Mouse (Mus musculus) C2C12 (cell line): ENCODE results near the gene Sept1. TPM values are rescaled to one million over a fixed set of nuclear protein-coding genes. Genes with fewer than 3 reads are reported as not detected.

Experiments
- H3K27me3 ChIP-seq: one replicate; pipeline ENCODE4 v1.6.1; 2011; ENCODE audit not compliant: control insufficient read depth, insufficient read depth, insufficient read length
- H3K36me3 ChIP-seq: one replicate; pipeline ENCODE4 v1.6.1; 2011; ENCODE audit not compliant: control insufficient read depth, insufficient read depth
- H3K4me3 ChIP-seq: one replicate; pipeline ENCODE4 v1.5.1; 2011; ENCODE audit warnings: mild to moderate bottlenecking, control low read depth; ENCODE audit not compliant: poor library complexity, insufficient read depth, severe bottlenecking
- H3K79me2 ChIP-seq: one replicate; pipeline ENCODE4 v1.6.1; 2011; ENCODE audit not compliant: control insufficient read depth, insufficient read depth
- H3K79me3 ChIP-seq: one replicate; pipeline ENCODE4 v1.6.1; 2011; ENCODE audit warnings: low read depth, control low read depth
- H3ac ChIP-seq: one replicate; pipeline ENCODE3; 2011; ENCODE audit warnings: low read depth; ENCODE audit not compliant: control insufficient read depth, insufficient read length
- CEBPB ChIP-seq: IDR thresholded peaks from one replicate; pipeline ENCODE4 v1.6.1; 2011; ENCODE audit warnings: low read depth, mild to moderate bottlenecking, control low read depth, moderate library complexity
- CTCF ChIP-seq: IDR thresholded peaks from one replicate; pipeline ENCODE4 v1.5.1; 2011; ENCODE audit not compliant: control insufficient read depth, insufficient read depth, insufficient read length
- FOSL1 ChIP-seq: IDR thresholded peaks from one replicate; pipeline ENCODE4 v1.8.0; 2011; ENCODE audit warnings: mild to moderate bottlenecking, low read length; ENCODE audit not compliant: poor library complexity, insufficient read depth, severe bottlenecking
- MAX ChIP-seq: IDR thresholded peaks from one replicate; pipeline ENCODE4 v1.6.1; 2011; ENCODE audit warnings: mild to moderate bottlenecking, control low read depth
- MYOD1 ChIP-seq: IDR thresholded peaks from one replicate; pipeline ENCODE4 v1.6.1; 2011; ENCODE audit warnings: low read depth; ENCODE audit not compliant: control insufficient read depth, insufficient read length
- MYOG ChIP-seq: IDR thresholded peaks from one replicate; pipeline ENCODE4 v1.6.1; 2011; ENCODE audit not compliant: control insufficient read depth, insufficient read length; ENCODE audit errors: extremely low read depth
- USF1 ChIP-seq: IDR thresholded peaks from one replicate; pipeline ENCODE4 v1.6.1; 2011; ENCODE audit warnings: low read depth, mild to moderate bottlenecking, control low read depth, moderate library complexity
- polyA plus RNA-seq: library from polyadenylated mRNA; unstranded; fragments of >200 nt; fragmentation: generic; extraction: Trizol; gene quantifications from one replicate; pipeline ENCODE4 v1.2.1, GENCODE M21; 2012; ENCODE audit warnings: missing spikeins

Sept1 gene
- polyA plus RNA-seq, 1 experiment = 1.7 TPM

- peaks cover 16% of the 10 kb centered on the region for H3K36me3 ChIP-seq
- peaks cover 4% of the 10 kb centered on the region for H3K79me2 ChIP-seq
- no peak overlapping the region for H3ac ChIP-seq
- no peak for TF ChIP-seq FOSL1
- no peak for TF ChIP-seq MYOD1
- TF ChIP-seq MYOG = no peak
- TF ChIP-seq MAX = no peak
- TF ChIP-seq CTCF = no peak
- no peak for TF ChIP-seq USF1
- no peak for TF ChIP-seq CEBPB
- no peaks in the 10 kb centered on the region for H3K27me3 ChIP-seq
- no peak overlapping the region for H3K4me3 ChIP-seq
- H3K79me3 ChIP-seq = no peaks in the 10 kb centered on the region
These were observed 44.3 kb downstream of the Sept1 start for GRCm38 (mm10) chr7:127188305-127189276.

GRCm38 (mm10) chr7:127187351-127187750, 45.6 kb downstream of the Sept1 start:
- H3K79me3 ChIP-seq = no peaks in the 10 kb centered on the region
- H3K36me3 ChIP-seq = peaks cover 3% of the 10 kb centered on the region
- H3K4me3 ChIP-seq = no peak overlapping the region

GRCm38 (mm10) chr7:127185601-127186000, 47.3 kb downstream of the Sept1 start:
- Histone ChIP-seq H3K36me3 (no peaks in the 10 kb centered on the region), H3ac (no peak overlapping the region), H3K4me3 (no peak overlapping the region), H3K27me3 (no peaks in the 10 kb centered on the region), H3K79me2 (no peaks in the 10 kb centered on the region), H3K79me3 (no peaks in the 10 kb centered on the region)
- no peak for TF ChIP-seq CEBPB
- TF ChIP-seq FOSL1 = no peak
- TF ChIP-seq USF1 = no peak
- no peak for TF ChIP-seq MAX
- no peak for TF ChIP-seq MYOD1
- TF ChIP-seq MYOG = no peak
- no peak for TF ChIP-seq CTCF

More at GRCm38 (mm10) chr7:127187351-127187750, 45.6 kb downstream of the Sept1 start:
- TF ChIP-seq FOSL1 = no peak
- TF ChIP-seq MYOG = no peak
- TF ChIP-seq MYOD1 = no peak
- TF ChIP-seq CTCF = no peak
- TF ChIP-seq MAX = no peak
- TF ChIP-seq CEBPB = no peak
- TF ChIP-seq USF1 = no peak
- no peaks in the 10 kb centered on the region for H3K27me3 ChIP-seq
- H3ac ChIP-seq = no peak overlapping the region
- H3K79me2 ChIP-seq = no peaks in the 10 kb centered on the region

- TF ChIP-seq MAX (no peak), FOSL1 (no peak), CTCF (no peak), CEBPB (no peak), MYOG (no peak), MYOD1 (no peak), USF1 (no peak)
- no peaks in the 10 kb centered on the region for H3K36me3 ChIP-seq
- no peaks in the 10 kb centered on the region for H3K79me3 ChIP-seq
- H3ac ChIP-seq = no peak overlapping the region
- no peak overlapping the region for H3K4me3 ChIP-seq
- no peaks in the 10 kb centered on the region for H3K27me3 ChIP-seq
- no peaks in the 10 kb centered on the region for H3K79me2 ChIP-seq
These were observed 48.2 kb downstream of the Sept1 start for GRCm38 (mm10) chr7:127184720-127185119.

- TF ChIP-seq CEBPB (no peak), CTCF (no peak), USF1 (no peak), MYOD1 (no peak), MAX (no peak), MYOG (no peak), FOSL1 (no peak)
- Histone ChIP-seq H3ac (no peak overlapping the region), H3K79me2 (no peaks in the 10 kb centered on the region), H3K79me3 (no peaks in the 10 kb centered on the region), H3K4me3 (no peak overlapping the region), H3K27me3 (no peaks in the 10 kb centered on the region), H3K36me3 (no peaks in the 10 kb centered on the region)
These were observed 49.1 kb downstream of the Sept1 start for GRCm38 (mm10) chr7:127183828-127184227.
